Mouse (Mus musculus): ENCODE results near the gene Srgap3.

The Srgap3 gene

GRCm38 (mm10) chr6:112946895-112947436, at the start of gene Srgap3:
Gene Srgap3, minus strand, starts transcription at chr6:112947266.
- DNase-seq = peak; percentile 93

- DNase-seq = no peak
Observed at GRCm38 (mm10) chr6:112995708-112996107, 48.6 kb upstream of the Srgap3 start.

- no peak for DNase-seq
Observed at GRCm38 (mm10) chr6:112990119-112990518, 43.1 kb upstream of the Srgap3 start.

GRCm38 (mm10) chr6:112985362-112986314, 38.6 kb upstream of the Srgap3 start:
- DNase-seq = no peak

GRCm38 (mm10) chr6:112982241-112982640, 35.2 kb upstream of the Srgap3 start:
- no peak for DNase-seq

GRCm38 (mm10) chr6:112978947-112979346, 31.9 kb upstream of the Srgap3 start:
- no peak for DNase-seq

GRCm38 (mm10) chr6:112977246-112977645, 30.2 kb upstream of the Srgap3 start:
- DNase-seq = no peak

- no peak for DNase-seq
Observed at GRCm38 (mm10) chr6:112976541-112976940, 29.5 kb upstream of the Srgap3 start.

- DNase-seq = no peak
Observed at GRCm38 (mm10) chr6:112976136-112976535, 29.1 kb upstream of the Srgap3 start.

- no peak for DNase-seq
Observed at GRCm38 (mm10) chr6:112973786-112974720, 27.0 kb upstream of the Srgap3 start.

- DNase-seq = peak; percentile 29
Observed at GRCm38 (mm10) chr6:112972858-112973631, 26.0 kb upstream of the Srgap3 start.

- no peak for DNase-seq
Observed at GRCm38 (mm10) chr6:112972127-112972526, 25.1 kb upstream of the Srgap3 start.

GRCm38 (mm10) chr6:112971116-112971768, 24.2 kb upstream of the Srgap3 start:
- no peak for DNase-seq

- no peak for DNase-seq
Observed at GRCm38 (mm10) chr6:112967359-112967758, 20.3 kb upstream of the Srgap3 start.

GRCm38 (mm10) chr6:112958360-112958759, 11.3 kb upstream of the Srgap3 start:
- DNase-seq = no peak

- no peak for DNase-seq
Observed at GRCm38 (mm10) chr6:112957583-112958280, 10.7 kb upstream of the Srgap3 start.

- DNase-seq = no peak
Observed at GRCm38 (mm10) chr6:112955773-112956172, 8.7 kb upstream of the Srgap3 start.

- DNase-seq = no peak
Observed at GRCm38 (mm10) chr6:112953905-112954304, 6.8 kb upstream of the Srgap3 start.

- DNase-seq = no peak
Observed at GRCm38 (mm10) chr6:112951254-112951653, 4.2 kb upstream of the Srgap3 start.

- DNase-seq = no peak
Observed at GRCm38 (mm10) chr6:112950205-112951110, 3.4 kb upstream of the Srgap3 start.
